Mouse (Mus musculus) ES-E14 (cell line): ENCODE results near the gene Tas2r143.

ENCODE experiments used
- CHD2 ChIP-seq: IDR thresholded peaks from 2 replicates; pipeline ENCODE4 v1.6.1; 2014; ENCODE audit warnings: mild to moderate bottlenecking, low read depth, low read length, inconsistent platforms
- HCFC1 ChIP-seq: IDR thresholded peaks from 2 replicates; pipeline ENCODE4 v1.6.1; 2012; ENCODE audit warnings: low read length, inconsistent platforms, borderline replicate concordance; ENCODE audit not compliant: insufficient read depth
- MAFK ChIP-seq: IDR thresholded peaks from 2 replicates; pipeline ENCODE4 v1.6.1; 2014; ENCODE audit warnings: mild to moderate bottlenecking, low read depth, low read length, inconsistent platforms; ENCODE audit not compliant: insufficient read depth
- ZC3H11A ChIP-seq: IDR thresholded peaks from 2 replicates; pipeline ENCODE4 v1.6.1; 2012; ENCODE audit warnings: low read depth, mild to moderate bottlenecking, inconsistent platforms, low read length, borderline replicate concordance
- ZNF384 ChIP-seq: IDR thresholded peaks from 2 replicates; pipeline ENCODE4 v1.6.1; 2012; ENCODE audit warnings: low read depth, low read length, inconsistent platforms

DNA sequence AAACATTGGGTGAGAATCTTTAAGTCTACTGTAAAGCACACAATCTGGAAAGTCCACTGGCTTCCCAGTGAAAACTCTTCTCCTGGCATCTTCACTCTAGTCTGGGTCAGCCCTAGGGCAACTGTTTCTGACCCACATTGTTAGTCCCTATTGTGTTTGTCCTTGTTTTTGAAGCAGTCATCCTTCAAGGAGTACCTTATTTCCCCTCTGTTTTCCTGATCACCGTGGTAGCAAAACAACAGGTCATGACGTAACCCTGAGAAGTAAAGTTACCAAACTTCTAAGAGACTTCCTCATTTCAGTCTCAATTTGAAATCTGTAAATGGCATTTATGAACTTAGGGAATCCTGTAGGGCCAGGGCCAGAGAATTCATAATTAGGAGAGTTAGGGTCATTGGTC, 21.4 kb downstream of the Tas2r143 start:
- no peak for TF ChIP-seq CHD2
- TF ChIP-seq MAFK, result no peak
- TF ChIP-seq ZNF384, result no peak
- TF ChIP-seq HCFC1, result no peak
- no peak for TF ChIP-seq ZC3H11A
